Mouse (Mus musculus) bone marrow, adult 2 months (tissue): Measurements from ENCODE around the gene Tcl1. TPM values are rescaled to one million over a fixed set of nuclear protein-coding genes. Genes with fewer than 3 reads are reported as not detected.
"Not testable (repeated sequence)": the region's sequence is repeated elsewhere in the genome, so short reads cannot be mapped to it uniquely, and the experiment has no call there.

Experiments used
- H3K27ac ChIP-seq: fragments of 200-500 bp; 2 replicates; pipeline ENCODE4 v1.5.1; 2012; ENCODE audit warnings: low read depth, mild to moderate bottlenecking, control low read depth, inconsistent platforms, low read length; ENCODE audit not compliant: control insufficient read depth, poor library complexity, insufficient read depth
- H3K4me1 ChIP-seq: fragments of 200-500 bp; 2 replicates; pipeline ENCODE4 v1.6.1; 2011; ENCODE audit warnings: low read length; ENCODE audit not compliant: control insufficient read depth, insufficient read depth
- H3K4me3 ChIP-seq: fragments of 200-500 bp; replicated peaks from 2 replicates; pipeline ENCODE3; 2011; ENCODE audit warnings: mild to moderate bottlenecking, low read depth, low read length, control low read depth; ENCODE audit not compliant: control insufficient read depth
- CTCF ChIP-seq: fragments of 200-500 bp; IDR thresholded peaks from 2 replicates; pipeline ENCODE4 v1.5.1; 2011; ENCODE audit warnings: low read length, control low read depth; ENCODE audit not compliant: control insufficient read depth, insufficient read depth
- POLR2A ChIP-seq: fragments of 200-500 bp; IDR thresholded peaks from 2 replicates; pipeline ENCODE4 v1.6.1; 2011; ENCODE audit warnings: low read depth, mild to moderate bottlenecking, control low read depth, low read length, borderline replicate concordance; ENCODE audit not compliant: control insufficient read depth
- WGBS: fragments of 180-500 bp; shearing (Covaris S2); methylation state at CpG from one replicate; pipeline ENCODE4 v1.1.7; 2018; 5-methylcytosine and 5-hydroxymethylcytosine counted together
- polyA plus RNA-seq: library from polyadenylated mRNA; stranded (reverse); fragments of >200 nt; gene quantifications from 2 replicates; pipeline ENCODE4 v1.2.4, GENCODE M21; 2011; ENCODE audit warnings: low replicate concordance; ENCODE audit not compliant: missing spikeins, insufficient read depth, insufficient read length

The Tcl1 gene
- polyA plus RNA-seq, 1 experiment: 7.6 TPM

GRCm38 (mm10) chr12:105188980-105189379 lies 33.6 kb downstream of the Tcl1 start:
- H3K27ac ChIP-seq, H3K4me3 ChIP-seq, H3K4me1 ChIP-seq: not testable (repeated sequence)
- 30% methylated on average over 2 of the region's 2 CpGs for WGBS
- peak; percentile 17; the same call in 1 of the 2 replicates for TF ChIP-seq CTCF

GRCm38 (mm10) chr12:105181040-105181644 lies 41.5 kb downstream of the Tcl1 start:
- not testable (repeated sequence) for H3K4me3 ChIP-seq, H3K27ac ChIP-seq, H3K4me1 ChIP-seq
- WGBS: 5% methylated on average over 4 of the region's 4 CpGs

- H3K4me1 ChIP-seq, H3K4me3 ChIP-seq, H3K27ac ChIP-seq: not testable (repeated sequence)
- WGBS: 59% methylated on average over 3 of the region's 3 CpGs
Observed at GRCm38 (mm10) chr12:105176044-105176443, 46.5 kb downstream of the Tcl1 start, which contains the start of gene Tcl1b5. Gene Tcl1b5, plus strand, starts transcription at chr12:105176344.

- not testable (repeated sequence) for H3K4me1 ChIP-seq, H3K4me3 ChIP-seq, H3K27ac ChIP-seq
- 18% methylated on average over 2 of the region's 2 CpGs for WGBS
- TF ChIP-seq CTCF: peak; percentile 17; the same call in 1 of the 2 replicates
Observed at GRCm38 (mm10) chr12:105174318-105174717, 48.3 kb downstream of the Tcl1 start.

GRCm38 (mm10) chr12:105173366-105173765 lies 49.2 kb downstream of the Tcl1 start:
- no peak for TF ChIP-seq POLR2A
- TF ChIP-seq CTCF: no peak
- Histone ChIP-seq H3K4me3 (no peak overlapping the region), H3K27ac (no peak overlapping the region), H3K4me1 (no peaks in the 10 kb centered on the region)
- 75% methylated on average over 2 of the region's 2 CpGs for WGBS

Other genes with a start within 250 kb of the Tcl1 start
- 9.0 and 11.1 TPM in 2 replicates for gene Syne3, start 213.0 kb downstream of the Tcl1 start, polyA plus RNA-seq
- 274 and 493 TPM in 2 replicates for gene Glrx5, start 190.1 kb downstream of the Tcl1 start, polyA plus RNA-seq
- not detected in 2 replicates for gene Tcl1b2, start 76.8 kb downstream of the Tcl1 start, polyA plus RNA-seq
- gene Tcl1b1, start 63.1 kb downstream of the Tcl1 start, polyA plus RNA-seq: not detected in 2 replicates
- gene Tcl1b5, start 46.4 kb downstream of the Tcl1 start, polyA plus RNA-seq: not detected in 2 replicates
- not detected in 2 replicates for gene Tcl1b3, start 31.8 kb downstream of the Tcl1 start, polyA plus RNA-seq
- gene Tcl1b4, start 20.8 kb downstream of the Tcl1 start, polyA plus RNA-seq: not detected in 2 replicates
- gene Tunar, start 111.1 kb upstream of the Tcl1 start, polyA plus RNA-seq: not detected in 2 replicates
- not detected in 2 replicates for gene D430019H16Rik, start 231.1 kb upstream of the Tcl1 start, polyA plus RNA-seq